Mouse (Mus musculus): ENCODE results near the gene Sh3kbp1. TPM values are rescaled to one million over a fixed set of nuclear protein-coding genes. Genes with fewer than 3 reads are reported as not detected.

Sh3kbp1 gene
- total and polyA plus RNA-seq, 3 experiments: 45.4 to 85.8 (median 48.2) TPM

DNA sequence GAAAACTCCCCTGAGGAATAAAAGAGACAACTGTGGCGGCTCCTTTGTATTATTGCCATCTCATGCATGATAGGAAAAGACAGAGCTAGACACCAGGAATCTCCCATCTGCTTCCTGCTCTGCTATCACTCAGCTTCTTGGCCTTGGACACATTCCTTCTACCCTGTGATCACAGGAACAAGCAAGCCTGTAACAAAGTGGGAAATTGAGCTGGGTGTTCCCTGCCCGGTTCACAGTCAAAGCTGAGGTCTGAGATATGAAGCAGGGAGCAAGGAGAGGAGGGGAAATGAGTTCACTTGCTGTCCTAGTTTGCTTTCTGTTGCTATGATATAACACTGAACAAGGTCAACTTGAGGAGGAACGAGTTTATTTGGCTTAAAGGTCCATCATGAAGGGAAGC, 301.8 kb downstream of the Sh3kbp1 start:
- H3K4me1 ChIP-seq (ENCODE audit: control insufficient read depth in 1 of 2, insufficient read depth in 2 of 2): no peaks in the 10 kb centered on the region
- H3K9me3 ChIP-seq (replicated peaks; ENCODE audit: low read length): no peaks in the 10 kb centered on the region
- DNase-seq (ENCODE audit: extremely low read depth): no peak
- no peak overlapping the region for H3K4me3 ChIP-seq (replicated peaks in 1 of 3; ENCODE audit: low read depth in 2 of 3, low read length in 2 of 3, poor library complexity in 1 of 3)
- no peak overlapping the region for H3K27ac ChIP-seq (ENCODE audit: insufficient read depth, low read depth)
- no peaks in the 10 kb centered on the region for H3K79me2 ChIP-seq (replicated peaks; ENCODE audit: control insufficient read depth, extremely low read depth, insufficient read depth, poor library complexity, severe bottlenecking)
- no peak for TF ChIP-seq RAD21 (IDR thresholded peaks at IDR 0.05; ENCODE audit: low read depth, low read length)
- no peak for TF ChIP-seq NELFE (IDR thresholded peaks at IDR 0.05; ENCODE audit: low read depth, low read length)
- TF ChIP-seq HCFC1 (IDR thresholded peaks at IDR 0.05; ENCODE audit: low read depth, low read length): no peak
- TF ChIP-seq MAZ (IDR thresholded peaks at IDR 0.05; ENCODE audit: low read depth, low read length): no peak
- TF ChIP-seq MAFK (IDR thresholded peaks at IDR 0.05; ENCODE audit: insufficient replicate concordance, low read length): no peak
- TF ChIP-seq POLR2A (IDR thresholded peaks at IDR 0.05; ENCODE audit: low read depth, low read length): no peak
- TF ChIP-seq USF2 (conservative IDR thresholded peaks at IDR 0.05; ENCODE audit: low read depth, low read length): no peak
- no peak for TF ChIP-seq MXI1 (IDR thresholded peaks at IDR 0.05; ENCODE audit: low read depth, low read length)
- TF ChIP-seq CHD2 (IDR thresholded peaks at IDR 0.05; ENCODE audit: low read length): no peak
- TF ChIP-seq E2F4 (IDR thresholded peaks at IDR 0.05; ENCODE audit: insufficient replicate concordance, low read depth, low read length): no peak
- TF ChIP-seq JUND (conservative IDR thresholded peaks at IDR 0.05; ENCODE audit: low read depth, low read length): no peak
- no peak for TF ChIP-seq UBTF (IDR thresholded peaks at IDR 0.05; ENCODE audit: low read depth, low read length)
- TF ChIP-seq CHD1 (IDR thresholded peaks at IDR 0.05; ENCODE audit: low read depth, low read length): no peak
- no peak for TF ChIP-seq MEF2A (IDR thresholded peaks at IDR 0.05; ENCODE audit: borderline replicate concordance, low read depth, low read length)
- in situ Hi-C loops (cut with MboI; ENCODE audit: low pct_ligation_motif_present, low pct_unique_long_range_greater_than_20kb, low sequenced_read_pairs) (no loop called here), dilution Hi-C loops (cut with MboI; ENCODE audit: extremely low pct_ligation_motif_present, extremely low pct_unique_long_range_greater_than_20kb, low sequenced_read_pairs) (no loop called here)
- no peak overlapping the region for H3K4me2 ChIP-seq (ENCODE audit: insufficient read depth, low read depth, poor library complexity, severe bottlenecking)
- peaks cover 11 to 57% of the 10 kb centered on the region in 2 experiments for H3K36me3 ChIP-seq (replicated peaks in 1 of 2; ENCODE audit: control insufficient read depth in 1 of 2, insufficient read depth in 1 of 2, low read length in 1 of 2)
- no peak overlapping the region for H3K9ac ChIP-seq (ENCODE audit: insufficient read depth, low read depth)
- H3K27me3 ChIP-seq (replicated peaks): no peaks in the 10 kb centered on the region

DNA sequence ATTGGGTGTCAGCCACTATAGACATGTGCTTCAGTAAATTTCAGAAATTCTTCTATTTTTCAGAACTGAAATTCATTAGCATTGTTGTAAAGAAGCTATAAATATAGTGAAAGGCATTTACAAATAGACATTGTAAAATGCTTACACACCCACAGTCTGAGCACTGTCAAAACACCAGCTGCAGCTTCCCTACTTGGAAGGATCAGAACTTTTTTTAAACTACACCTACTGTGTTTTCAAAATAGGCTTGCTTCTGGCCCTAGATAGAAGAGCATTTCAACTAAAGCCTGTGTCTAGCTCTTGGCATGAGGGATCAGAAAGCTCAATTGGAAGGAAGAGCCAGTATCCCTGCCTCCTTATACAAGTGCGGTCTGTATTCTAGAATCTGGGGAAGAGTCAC, 305.0 kb downstream of the Sh3kbp1 start:
- no peak for TF ChIP-seq GABPA (IDR thresholded peaks at IDR 0.05; ENCODE audit: insufficient replicate concordance, low read depth, low read length)
- TF ChIP-seq RCOR1 (conservative IDR thresholded peaks at IDR 0.05; ENCODE audit: low read depth, low read length): no peak
- TF ChIP-seq MAFK (IDR thresholded peaks at IDR 0.05; ENCODE audit: insufficient replicate concordance, low read length): no peak
- no peak for TF ChIP-seq NELFE (IDR thresholded peaks at IDR 0.05; ENCODE audit: low read depth, low read length)
- TF ChIP-seq HCFC1 (IDR thresholded peaks at IDR 0.05; ENCODE audit: low read depth, low read length): no peak
- no peak for TF ChIP-seq SIN3A (IDR thresholded peaks at IDR 0.05; ENCODE audit: low read length)
- no peak for TF ChIP-seq CHD2 (IDR thresholded peaks at IDR 0.05; ENCODE audit: low read length)
- TF ChIP-seq E2F4 (IDR thresholded peaks at IDR 0.05; ENCODE audit: insufficient replicate concordance, low read depth, low read length): no peak
- no peak for TF ChIP-seq RAD21 (IDR thresholded peaks at IDR 0.05; ENCODE audit: low read depth, low read length)
- TF ChIP-seq TBP (conservative IDR thresholded peaks at IDR 0.05; ENCODE audit: low read depth, low read length): no peak
- TF ChIP-seq MYC (IDR thresholded peaks at IDR 0.05; ENCODE audit: low read depth, low read length): no peak
- TF ChIP-seq POLR2AphosphoS2 (IDR thresholded peaks at IDR 0.05; ENCODE audit: low read depth, low read length): no peak
- H3K4me1 ChIP-seq (ENCODE audit: control insufficient read depth in 1 of 2, insufficient read depth in 2 of 2): no peaks in the 10 kb centered on the region
- H3K79me2 ChIP-seq (replicated peaks; ENCODE audit: control insufficient read depth, extremely low read depth, insufficient read depth, poor library complexity, severe bottlenecking): no peaks in the 10 kb centered on the region
- H3K9me3 ChIP-seq (replicated peaks; ENCODE audit: low read length): no peaks in the 10 kb centered on the region
- no peak for DNase-seq (ENCODE audit: extremely low read depth)
- dilution Hi-C loops (cut with MboI; ENCODE audit: extremely low pct_ligation_motif_present, extremely low pct_unique_long_range_greater_than_20kb, low sequenced_read_pairs): no loop called here
- in situ Hi-C loops (cut with MboI; ENCODE audit: low pct_ligation_motif_present, low pct_unique_long_range_greater_than_20kb, low sequenced_read_pairs): no loop called here
- H3K27ac ChIP-seq (ENCODE audit: insufficient read depth, low read depth): no peak overlapping the region
- H3K4me3 ChIP-seq (replicated peaks in 1 of 3; ENCODE audit: low read depth in 2 of 3, low read length in 2 of 3, poor library complexity in 1 of 3): no peak overlapping the region
- no peaks in the 10 kb centered on the region for H3K27me3 ChIP-seq (replicated peaks)
- peaks cover 4 to 35% of the 10 kb centered on the region in 2 experiments for H3K36me3 ChIP-seq (replicated peaks in 1 of 2; ENCODE audit: control insufficient read depth in 1 of 2, insufficient read depth in 1 of 2, low read length in 1 of 2)
- no peak overlapping the region for H3K4me2 ChIP-seq (ENCODE audit: insufficient read depth, low read depth, poor library complexity, severe bottlenecking)
- no peak overlapping the region for H3K9ac ChIP-seq (ENCODE audit: insufficient read depth, low read depth)
